In the genomic region with DNA sequence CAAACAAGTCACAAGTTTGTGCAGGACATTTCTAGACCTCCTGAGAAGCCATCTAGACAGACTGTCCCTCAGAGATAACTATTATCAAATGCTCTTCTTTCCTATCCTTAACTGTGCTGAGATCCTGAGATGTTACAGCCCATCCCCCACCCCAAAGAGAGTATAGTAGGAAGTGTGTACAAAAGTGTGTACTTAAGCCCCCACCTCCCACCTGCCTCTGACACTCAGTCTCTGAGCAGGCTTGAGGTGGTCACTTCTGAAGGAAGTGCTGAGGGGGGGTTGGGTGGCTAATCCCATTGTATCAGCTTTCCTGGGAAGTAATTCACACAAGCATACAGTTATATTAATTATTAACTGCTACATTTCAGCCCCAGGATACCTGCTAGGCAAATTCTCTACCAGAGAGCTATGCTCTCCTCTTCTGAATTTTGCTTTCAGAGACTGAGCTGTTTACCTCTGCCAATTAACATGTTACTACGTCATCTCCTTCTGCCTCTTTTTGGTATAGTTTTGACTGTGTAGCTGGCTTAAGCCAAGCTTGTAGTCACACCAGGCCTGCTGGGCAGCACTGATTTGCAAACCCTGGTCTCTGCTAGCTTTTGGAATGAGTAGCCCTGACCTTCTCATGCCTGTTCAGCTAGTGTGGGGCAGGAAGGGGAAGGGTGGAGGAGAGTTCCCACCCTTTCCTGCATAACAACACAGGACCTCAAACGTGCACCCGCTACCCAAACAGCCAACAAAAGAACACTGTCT, we compare ENCODE assay signal across 8 mouse cellular contexts.
DNase-seq lines count a peak whose midpoint lies in the region; ATAC-seq and TF ChIP-seq lines count a peak whose summit lies in the region.

No protein-coding gene starts in this region.

- ATAC-seq in heart, embryonic 16.5 days (replicated peaks; ENCODE audit: extremely low read depth, insufficient read depth, low FRiP score) = peak; percentile 67
- ATAC-seq in liver, embryonic 12.5 days = peak; percentile 72; the same call in 1 of the 2 replicates
- ATAC-seq in granulocyte monocyte progenitor cell, adult 5-6 weeks (replicated peaks; ENCODE audit: poor library complexity, severe bottlenecking) = no peak

- H3K36me3 ChIP-seq in heart, embryonic 16.5 days (ENCODE audit: control insufficient read depth, insufficient read depth) = no peaks in the 10 kb centered on the region
- no peaks in the 10 kb centered on the region for H3K36me3 ChIP-seq in liver, embryonic 12.5 days
- H3K36me3 ChIP-seq in splenic B cell, adult 2 months (ENCODE audit: control insufficient read depth, insufficient read depth, low read length, poor library complexity, severe bottlenecking) = no peaks in the 10 kb centered on the region

- H3K9ac ChIP-seq in heart, embryonic 16.5 days (ENCODE audit: low read length) = no peak overlapping the region
- no peak overlapping the region for H3K9ac ChIP-seq in liver, embryonic 12.5 days

- WGBS in heart, embryonic 16.5 days = 45% methylated on average over 3 of the region's 3 CpGs
- 25% methylated on average over 3 of the region's 3 CpGs for WGBS in liver, embryonic 12.5 days (ENCODE audit: insufficient replicate concordance)

- DNase-seq in gastrocnemius, adult 2 months = peak; percentile 32
- no peak for DNase-seq in gastrocnemius, adult 18-20 months (ENCODE audit: low spot score)
- DNase-seq in R1 (ENCODE audit: low read depth, low spot score) = peak; percentile 86
- peak; percentile 49 for DNase-seq in splenic B cell, adult 2 months (ENCODE audit: low read depth, low spot score)
- no peak for DNase-seq in frontal cortex, postnatal 10 days (ENCODE audit: low spot score in 2 of 2)

- H3K27ac ChIP-seq in gastrocnemius, adult 2 months = peak overlapping the region; percentile 85
- H3K27ac ChIP-seq in heart, embryonic 16.5 days (ENCODE audit: low read length) = peak overlapping the region; percentile 70
- no peak overlapping the region for H3K27ac ChIP-seq in liver, embryonic 12.5 days

- H3K4me3 ChIP-seq in gastrocnemius, adult 2 months = no peak overlapping the region
- no peak overlapping the region for H3K4me3 ChIP-seq in heart, embryonic 16.5 days (ENCODE audit: low read length)
- H3K4me3 ChIP-seq in liver, embryonic 12.5 days = no peak overlapping the region

- no peaks in the 10 kb centered on the region for H3K9me3 ChIP-seq in heart, embryonic 16.5 days (replicated peaks; ENCODE audit: control insufficient read depth, low read length)
- H3K9me3 ChIP-seq in liver, embryonic 12.5 days (replicated peaks) = no peaks in the 10 kb centered on the region

- TF ChIP-seq CTCF in gastrocnemius, adult 2 months (IDR thresholded peaks at IDR 0.05) = no peak

- intact Hi-C loops in gastrocnemius, adult 2 months (cut with DNase I) = loop anchor here (5.0 to 10.0 kb wide), 2 partner anchors 192 to 516 kb away; a partner anchor contains a TSS

- no peak overlapping the region for H3K4me2 ChIP-seq in heart, embryonic 16.5 days (ENCODE audit: low read depth, low read length)
- H3K4me2 ChIP-seq in liver, embryonic 12.5 days = peak overlapping the region; percentile 30

- H3K27me3 ChIP-seq in heart, embryonic 16.5 days (ENCODE audit: control insufficient read depth, insufficient read depth, low read length) = no peaks in the 10 kb centered on the region
- H3K27me3 ChIP-seq in liver, embryonic 12.5 days (replicated peaks) = no peaks in the 10 kb centered on the region
- H3K27me3 ChIP-seq in splenic B cell, adult 2 months (ENCODE audit: control insufficient read depth, insufficient read depth, low read length, poor library complexity, severe bottlenecking) = no peaks in the 10 kb centered on the region

- H3K4me1 ChIP-seq in heart, embryonic 16.5 days (ENCODE audit: control insufficient read depth, insufficient read depth, low read length) = peaks cover 20% of the 10 kb centered on the region
- peaks cover 29% of the 10 kb centered on the region for H3K4me1 ChIP-seq in liver, embryonic 12.5 days

Comparison
In these comparisons a context has a peak if more than half of its experiments do, and no peak if none do; other contexts are left out.
1. DNase-seq: peak in gastrocnemius, adult 2 months (single experiment), R1 (single experiment) and splenic B cell, adult 2 months (single experiment); none in gastrocnemius, adult 18-20 months (single experiment) and frontal cortex, postnatal 10 days (0 of 2).